Mouse (Mus musculus): ENCODE data around the gene Ptpn5. TPM values are rescaled to one million over a fixed set of nuclear protein-coding genes. Genes with fewer than 3 reads are reported as not detected.

The Ptpn5 gene
- total and polyA plus RNA-seq, 3 experiments: 0.03 TPM; not detected in 2

GRCm38 (mm10) chr7:47108779-47109189, 24.7 kb downstream of the Ptpn5 start:
- Histone ChIP-seq H3K27me3 (ENCODE audit: control insufficient read depth in 1 of 2, insufficient read depth in 2 of 2, low read length in 2 of 2) (no peaks in the 10 kb centered on the region; a peak in 1 of 4 replicates), H3K9ac (ENCODE audit: control insufficient read depth, low read depth, low read length, poor library complexity, severe bottlenecking) (no peak overlapping the region), H3K36me3 (ENCODE audit: control insufficient read depth in 1 of 2, insufficient read depth in 2 of 2, low read length in 2 of 2) (no peaks in the 10 kb centered on the region), H3K4me3 (ENCODE audit: control insufficient read depth in 1 of 2, insufficient read depth in 1 of 2, low read depth in 2 of 2, low read length in 2 of 2) (no peak overlapping the region), H3K9me3 (replicated peaks; ENCODE audit: insufficient read depth, low read length) (no peaks in the 10 kb centered on the region), H3K27ac (ENCODE audit: control insufficient read depth, low read depth, low read length) (no peak overlapping the region), H3K79me2 (ENCODE audit: control insufficient read depth, insufficient read depth, low read length, poor library complexity) (no peaks in the 10 kb centered on the region), H3K4me1 (ENCODE audit: control insufficient read depth in 1 of 2, insufficient read depth in 2 of 2, low read length in 2 of 2) (0 out of 4 replicates have a peak, but pooled peaks cover 0 to 2% of the 10 kb centered on the region in 2 experiments)
- DNase-seq (ENCODE audit: low read depth, low spot score): no peak
- TF ChIP-seq CTCF (IDR thresholded peaks at IDR 0.05 in 2 of 3, conservative IDR thresholded peaks at IDR 0.05 in 1 of 3; ENCODE audit: control insufficient read depth in 1 of 3, insufficient read depth in 1 of 3, low read depth in 2 of 3, low read length in 3 of 3, poor library complexity in 1 of 3, severe bottlenecking in 1 of 3): no peak
- TF ChIP-seq CHD2 (IDR thresholded peaks at IDR 0.05; ENCODE audit: low read length): no peak
- TF ChIP-seq NRF1 (IDR thresholded peaks at IDR 0.05; ENCODE audit: insufficient read depth, low read depth, low read length, poor library complexity, severe bottlenecking): no peak
- TF ChIP-seq POLR2A (IDR thresholded peaks at IDR 0.05; ENCODE audit: control insufficient read depth in 1 of 2, insufficient read depth in 1 of 2, low read depth in 1 of 2, low read length in 2 of 2, poor library complexity in 1 of 2): no peak
- TF ChIP-seq USF2 (IDR thresholded peaks at IDR 0.05; ENCODE audit: borderline replicate concordance in 1 of 2, insufficient read depth in 1 of 2, low read depth in 1 of 2, low read length in 2 of 2): no peak
- TF ChIP-seq RAD21 (IDR thresholded peaks at IDR 0.05; ENCODE audit: low read depth, low read length): no peak
- no peak for TF ChIP-seq MYB (IDR thresholded peaks at IDR 0.05; ENCODE audit: low read depth, low read length)
- TF ChIP-seq CHD1 (IDR thresholded peaks at IDR 0.05; ENCODE audit: low read depth, low read length): no peak
- no peak for TF ChIP-seq ZMIZ1 (IDR thresholded peaks at IDR 0.05; ENCODE audit: low read depth, low read length)
- no peak for TF ChIP-seq MYC (IDR thresholded peaks at IDR 0.05; ENCODE audit: low read depth, low read length)
- no peak for TF ChIP-seq MAFK (IDR thresholded peaks at IDR 0.05; ENCODE audit: borderline replicate concordance, low read depth, low read length)
- TF ChIP-seq EP300 (IDR thresholded peaks at IDR 0.05; ENCODE audit: low read depth in 1 of 2, low read length in 2 of 2): no peak
- TF ChIP-seq ZNF384 (IDR thresholded peaks at IDR 0.05; ENCODE audit: low read depth, low read length): no peak

GRCm38 (mm10) chr7:47106949-47107348, 26.5 kb downstream of the Ptpn5 start:
- no peak for DNase-seq (ENCODE audit: low read depth, low spot score)
- peaks cover 0 to 2% of the 10 kb centered on the region in 2 experiments; a peak in 1 of 4 replicates for H3K27me3 ChIP-seq (ENCODE audit: control insufficient read depth in 1 of 2, insufficient read depth in 2 of 2, low read length in 2 of 2)
- H3K4me3 ChIP-seq (ENCODE audit: control insufficient read depth in 1 of 2, insufficient read depth in 1 of 2, low read depth in 2 of 2, low read length in 2 of 2): no peak overlapping the region
- no peak for TF ChIP-seq RAD21 (IDR thresholded peaks at IDR 0.05; ENCODE audit: low read depth, low read length)
- TF ChIP-seq MYB (IDR thresholded peaks at IDR 0.05; ENCODE audit: low read depth, low read length): no peak
- TF ChIP-seq CHD2 (IDR thresholded peaks at IDR 0.05; ENCODE audit: low read length): no peak
- TF ChIP-seq MXI1 (IDR thresholded peaks at IDR 0.05; ENCODE audit: low read depth, low read length): no peak
- no peak for TF ChIP-seq ZNF384 (IDR thresholded peaks at IDR 0.05; ENCODE audit: low read depth, low read length)
- TF ChIP-seq JUND (IDR thresholded peaks at IDR 0.05; ENCODE audit: low read depth, low read length): no peak
- no peak for TF ChIP-seq ZC3H11A (IDR thresholded peaks at IDR 0.05; ENCODE audit: low read depth, low read length)
- no peak for TF ChIP-seq ZMIZ1 (IDR thresholded peaks at IDR 0.05; ENCODE audit: low read depth, low read length)
- no peak for TF ChIP-seq NRF1 (IDR thresholded peaks at IDR 0.05; ENCODE audit: insufficient read depth, low read depth, low read length, poor library complexity, severe bottlenecking)
- TF ChIP-seq CHD1 (IDR thresholded peaks at IDR 0.05; ENCODE audit: low read depth, low read length): no peak
- TF ChIP-seq MAFK (IDR thresholded peaks at IDR 0.05; ENCODE audit: borderline replicate concordance, low read depth, low read length): no peak
- no peak for TF ChIP-seq TBP (IDR thresholded peaks at IDR 0.05; ENCODE audit: low read depth, low read length)
- no peak for TF ChIP-seq GATA1 (IDR thresholded peaks at IDR 0.05; ENCODE audit: low read depth, low read length)
- no peak for TF ChIP-seq ZKSCAN1 (IDR thresholded peaks at IDR 0.05; ENCODE audit: low read depth, low read length)
- no peak for TF ChIP-seq POLR2A (IDR thresholded peaks at IDR 0.05; ENCODE audit: control insufficient read depth in 1 of 2, insufficient read depth in 1 of 2, low read depth in 1 of 2, low read length in 2 of 2, poor library complexity in 1 of 2)
- 0 out of 4 replicates have a peak, but pooled peaks cover 0 to 2% of the 10 kb centered on the region in 2 experiments for H3K4me1 ChIP-seq (ENCODE audit: control insufficient read depth in 1 of 2, insufficient read depth in 2 of 2, low read length in 2 of 2)
- H3K9me3 ChIP-seq (replicated peaks; ENCODE audit: insufficient read depth, low read length): no peaks in the 10 kb centered on the region
- H3K9ac ChIP-seq (ENCODE audit: control insufficient read depth, low read depth, low read length, poor library complexity, severe bottlenecking): no peak overlapping the region
- no peaks in the 10 kb centered on the region for H3K36me3 ChIP-seq (ENCODE audit: control insufficient read depth in 1 of 2, insufficient read depth in 2 of 2, low read length in 2 of 2)
- no peak overlapping the region for H3K27ac ChIP-seq (ENCODE audit: control insufficient read depth, low read depth, low read length)
- H3K79me2 ChIP-seq (ENCODE audit: control insufficient read depth, insufficient read depth, low read length, poor library complexity): no peaks in the 10 kb centered on the region

Measured in MEL (cell line).